Mouse (Mus musculus): Measurements from ENCODE around the gene Slc23a2.

- TF ChIP-seq CTCF (IDR thresholded peaks at IDR 0.05; ENCODE audit: borderline replicate concordance, insufficient read depth, low read length) = no peak
- no peak for TF ChIP-seq POLR2A (IDR thresholded peaks at IDR 0.05; ENCODE audit: low read depth, low read length)
These were observed 23.9 kb downstream of the Slc23a2 start for GRCm38 (mm10) chr2:132121050-132121449.

All from embryonic fibroblast, embryonic 13.5 days (primary cell).